1 mouse cellular context compared by ENCODE assay signal in genomic region chr6:145249291-145250184, GRCm38 (mm10).
TF ChIP-seq lines count a peak whose summit lies in the region.

No protein-coding gene starts in this region.

TF ChIP-seq in CH12.LX, 34 proteins besides CTCF, POLR2A, EP300 and RAD21:
- peak; percentile 47; the same call in 1 of the 2 replicates for TF ChIP-seq TCF12 (IDR thresholded peaks at IDR 0.05; ENCODE audit: low read depth, low read length)
- TF ChIP-seq ZMIZ1 (IDR thresholded peaks at IDR 0.05; ENCODE audit: low read depth, low read length), result no peak
- no peak for TF ChIP-seq POLR2AphosphoS2 (IDR thresholded peaks at IDR 0.05; ENCODE audit: low read depth, low read length)
- no peak for TF ChIP-seq TBP (conservative IDR thresholded peaks at IDR 0.05; ENCODE audit: low read depth, low read length)
- peak; percentile 75; the same call in 1 of the 2 replicates for TF ChIP-seq CHD2 (IDR thresholded peaks at IDR 0.05; ENCODE audit: low read length)
- TF ChIP-seq CHD1 (IDR thresholded peaks at IDR 0.05; ENCODE audit: low read depth, low read length), result no peak
